ENCODE assay signal across 30 mouse cellular contexts in genomic region chr3:96800254-96800653, GRCm38 (mm10). TPM values are rescaled to one million over a fixed set of nuclear protein-coding genes. Genes with fewer than 3 reads are reported as not detected.
"Had no signal": no experiment of that assay in that cellular context is flagged by ENCODE, and none has a peak within 500 bp of the region (broad histone marks: within the 10 kb centered on the region; RNA-seq: fewer than 3 reads in every experiment).

No protein-coding gene starts in this region.

- H3K9me3 ChIP-seq: limb, embryonic 12.5 days; limb, embryonic 15.5 days; neural tube, embryonic 15.5 days had no signal

- H3K9ac ChIP-seq: limb, embryonic 12.5 days; limb, embryonic 15.5 days; liver, embryonic 14.5 days; neural tube, embryonic 12.5 days; neural tube, embryonic 15.5 days had no signal

- H3K4me3 ChIP-seq: left cerebral cortex, adult 2 months; limb, embryonic 12.5 days; limb, embryonic 15.5 days; neural tube, embryonic 12.5 days; neural tube, embryonic 15.5 days had no signal

- H3K4me2 ChIP-seq: limb, embryonic 12.5 days; limb, embryonic 15.5 days; midbrain, embryonic 11.5 days; neural tube, embryonic 12.5 days; neural tube, embryonic 15.5 days had no signal

- H3K27me3 ChIP-seq: limb, embryonic 12.5 days; limb, embryonic 15.5 days; neural tube, embryonic 12.5 days; neural tube, embryonic 15.5 days had no signal

- DNase-seq: kidney, adult 18-20 months; kidney, postnatal 25 days; layer of hippocampus, postnatal 36 days; lung, adult 2 months; lung, postnatal 14 days; lung, postnatal 4 days; midbrain, embryonic 14.5 days; right cerebral cortex, adult 18-20 months; right cerebral cortex, postnatal 14 days; right cerebral cortex, postnatal 4 days; thymus, postnatal 25 days had no signal

- H3K4me1 ChIP-seq: limb, embryonic 12.5 days; limb, embryonic 15.5 days; neural tube, embryonic 12.5 days; neural tube, embryonic 15.5 days had no signal

- H3K27ac ChIP-seq: kidney, postnatal 0 days; left cerebral cortex, adult 2 months; limb, embryonic 12.5 days; limb, embryonic 15.5 days; liver, embryonic 14.5 days; neural tube, embryonic 12.5 days; neural tube, embryonic 15.5 days; stomach, postnatal 0 days had no signal

- ATAC-seq: inflammation-experienced regulatory T-cells, adult 6 months had no signal

RNA-seq across cellular contexts. Expression of gene Pdzk1, which starts 28.8 kb away (rescaled TPM):
- total RNA-seq: left cerebral cortex, postnatal 10 days; megakaryocyte progenitor cell, adult 5-6 weeks; megakaryocyte-erythroid progenitor cell, adult 5-6 weeks had no signal
- polyA plus RNA-seq: limb, embryonic 12.5 days; lung, embryonic 16.5 days; neural tube, embryonic 12.5 days; stomach, embryonic 14.5 days had no signal

RNA-seq across cellular contexts. Expression of gene Cd160, which starts 28.9 kb away (rescaled TPM):
- total RNA-seq: layer of hippocampus, adult 8-10 months; layer of hippocampus, postnatal 10 days; layer of hippocampus, postnatal 36 days; left cerebral cortex, adult 2 months; left cerebral cortex, postnatal 10 days; left cerebral cortex, postnatal 36 days; midbrain, postnatal 0 days had no signal
